Mouse (Mus musculus) skeletal muscle tissue, adult 2 months (tissue): Measurements from ENCODE around the gene Vcan.
"Not testable (repeated sequence)": the region's sequence is repeated elsewhere in the genome, so short reads cannot be mapped to it uniquely, and the experiment has no call there.

Experiments
- DNase-seq: peaks from one replicate; pipeline ENCODE4 v3.0.0-alpha.2; 2012; ENCODE audit warnings: low read depth, low spot score

Gene Vcan

DNA sequence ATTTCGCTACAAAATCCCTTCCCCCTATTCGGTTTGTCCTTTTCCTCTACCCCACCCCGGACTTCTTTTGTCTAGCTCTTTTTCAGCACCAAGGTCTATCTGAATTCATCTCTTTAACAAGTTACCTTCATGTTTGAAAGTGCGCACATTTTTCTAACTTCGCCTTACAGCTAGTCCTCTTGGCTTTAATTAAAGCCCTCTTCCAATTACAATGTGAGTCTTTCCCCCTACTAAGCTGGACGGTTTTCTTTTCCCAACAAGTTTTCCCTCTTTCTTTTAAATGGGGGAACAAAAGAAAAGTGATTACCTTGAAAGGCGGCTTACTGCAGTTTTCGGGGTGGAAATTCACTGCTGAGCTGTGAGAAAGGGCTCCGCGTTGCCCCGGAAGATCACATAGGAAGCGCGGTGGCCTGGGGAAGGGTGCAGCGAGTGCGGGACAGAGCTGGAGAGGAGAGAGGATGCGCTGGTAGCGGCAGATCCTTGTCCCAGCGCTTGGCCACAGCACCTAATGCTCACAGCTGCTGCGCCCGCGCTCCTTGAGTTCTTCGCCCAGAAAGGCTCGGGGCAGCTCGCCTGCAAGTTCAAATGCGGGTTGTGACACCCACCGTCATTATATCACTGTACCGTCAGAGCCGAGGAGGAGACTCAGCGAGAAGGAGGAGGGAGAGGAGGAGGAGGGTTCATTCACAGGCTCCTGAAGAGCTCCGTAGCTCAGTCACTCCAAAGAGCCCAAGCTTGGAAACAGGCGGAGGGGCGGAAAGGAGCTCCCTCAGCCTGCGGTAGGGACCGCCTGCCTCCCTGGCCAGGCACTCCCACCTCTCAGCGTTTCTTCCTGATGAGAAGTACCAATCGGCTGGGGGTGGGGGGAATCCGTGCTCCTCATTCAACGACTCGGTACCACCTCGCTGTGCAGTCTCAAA lies at the start of gene Vcan:
Vcan (minus strand) TSS at position 744 of the 920 bp plus-strand sequence.
- DNase-seq = peak; percentile 40

DNA sequence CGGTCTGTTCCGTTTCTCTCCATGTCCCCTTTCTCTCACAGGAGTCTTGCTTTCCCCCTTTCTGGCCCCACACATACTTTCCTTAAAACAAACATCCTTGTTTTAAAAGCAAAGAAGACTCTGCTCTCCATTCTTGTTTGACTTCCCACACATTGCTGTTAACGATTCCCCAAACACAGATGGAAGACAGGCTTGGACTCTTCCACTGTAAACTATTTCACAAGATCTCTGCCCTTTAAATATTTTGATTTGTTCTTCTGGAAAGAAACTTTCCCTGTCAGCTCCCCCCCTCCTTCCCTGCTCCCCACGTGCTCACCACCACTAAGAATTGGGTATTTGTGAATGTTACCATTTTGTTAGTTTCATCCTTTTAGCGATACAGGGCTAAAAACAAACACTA lies 49.2 kb upstream of the Vcan start:
- no peak for DNase-seq

DNA sequence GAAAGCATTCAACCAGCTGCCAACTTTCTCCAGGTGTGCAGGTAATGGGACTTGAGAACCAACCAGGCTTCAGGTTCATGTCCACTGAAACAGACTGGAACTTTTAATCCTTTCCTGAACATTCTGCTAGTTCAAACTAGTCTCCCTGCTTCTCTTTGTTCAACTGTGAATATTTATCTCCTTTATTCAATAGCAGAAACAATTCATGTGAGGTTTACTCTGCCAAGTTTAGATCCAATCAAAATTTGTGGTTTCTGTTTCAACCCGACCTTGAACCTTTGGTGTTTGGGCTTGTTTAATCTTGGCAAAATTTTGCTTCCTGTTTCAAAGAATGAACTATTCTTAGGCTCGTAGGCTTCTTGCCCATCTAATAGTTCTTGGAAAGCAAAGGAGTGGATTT lies 40.6 kb upstream of the Vcan start:
- no peak for DNase-seq

DNA sequence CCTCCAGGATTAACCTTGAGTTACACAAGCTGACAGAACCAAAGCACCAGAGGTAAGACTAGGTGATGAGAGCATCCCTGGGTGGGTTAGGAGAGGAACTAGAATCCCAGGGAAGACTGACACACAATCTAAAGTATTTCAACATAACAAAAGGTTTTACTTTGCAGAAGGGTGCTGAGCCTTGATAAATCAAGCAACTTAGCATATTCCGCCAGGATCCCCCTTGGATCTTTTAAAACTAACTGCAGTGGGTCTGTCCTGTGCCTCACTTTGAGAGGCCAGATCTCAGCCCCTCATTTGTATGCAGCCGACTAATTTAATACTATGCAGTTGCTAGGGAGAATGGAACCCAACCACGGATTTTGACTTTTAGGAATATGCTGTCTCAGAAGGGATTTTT lies 38.0 kb upstream of the Vcan start:
- no peak for DNase-seq

DNA sequence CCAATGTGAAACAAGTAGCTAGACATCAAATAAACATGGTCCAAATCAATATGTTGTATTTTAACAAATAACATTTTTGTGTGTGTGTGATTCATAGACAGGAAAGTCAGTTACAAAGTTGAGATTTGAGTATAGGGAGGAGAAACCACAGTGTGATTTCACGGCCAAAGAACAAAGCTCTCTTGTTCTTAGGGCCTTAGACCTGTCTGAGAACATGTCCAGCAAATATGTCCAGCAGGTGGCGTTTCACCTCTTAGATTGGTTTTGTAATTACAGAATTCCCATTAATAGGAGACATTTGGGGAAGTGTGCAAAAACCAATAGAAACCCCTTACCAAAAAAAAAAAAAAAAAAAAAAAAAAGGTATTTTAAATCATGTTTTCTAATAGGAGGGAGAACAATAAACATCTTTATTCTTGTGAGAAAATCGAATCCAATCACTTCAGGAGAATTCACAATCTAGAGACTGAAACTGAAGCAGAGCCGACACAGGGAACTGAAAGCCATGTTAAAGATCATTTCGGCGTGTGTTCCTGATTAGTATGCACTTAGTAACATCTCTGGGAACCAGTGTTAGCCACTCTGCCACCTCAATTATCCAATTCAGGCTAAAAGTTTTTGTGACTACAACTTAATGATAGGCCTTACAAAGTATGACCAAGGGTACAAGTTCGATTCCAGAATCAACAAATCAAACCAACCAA lies 37.1 kb upstream of the Vcan start:
- peak; percentile 30 for DNase-seq

DNA sequence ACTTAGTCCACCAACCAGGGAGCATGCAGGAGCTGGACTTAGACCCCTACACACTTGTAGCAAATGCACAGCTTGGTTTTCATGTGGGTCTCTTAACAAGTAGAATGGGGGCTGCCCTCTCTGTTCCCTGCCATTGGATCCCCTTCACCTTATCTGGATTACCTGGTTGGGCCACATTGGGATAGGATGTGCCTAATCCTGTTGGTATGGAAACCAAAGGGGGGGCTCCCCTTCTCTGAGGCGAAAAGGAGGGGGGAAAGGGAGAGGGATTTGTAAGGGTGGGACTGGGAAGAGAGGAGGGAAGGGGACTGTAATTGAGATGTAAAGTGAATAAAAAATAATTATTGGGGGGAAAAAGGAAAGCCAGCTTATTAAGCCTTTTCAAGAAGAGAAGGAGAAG lies 35.5 kb upstream of the Vcan start:
- DNase-seq = no peak

DNA sequence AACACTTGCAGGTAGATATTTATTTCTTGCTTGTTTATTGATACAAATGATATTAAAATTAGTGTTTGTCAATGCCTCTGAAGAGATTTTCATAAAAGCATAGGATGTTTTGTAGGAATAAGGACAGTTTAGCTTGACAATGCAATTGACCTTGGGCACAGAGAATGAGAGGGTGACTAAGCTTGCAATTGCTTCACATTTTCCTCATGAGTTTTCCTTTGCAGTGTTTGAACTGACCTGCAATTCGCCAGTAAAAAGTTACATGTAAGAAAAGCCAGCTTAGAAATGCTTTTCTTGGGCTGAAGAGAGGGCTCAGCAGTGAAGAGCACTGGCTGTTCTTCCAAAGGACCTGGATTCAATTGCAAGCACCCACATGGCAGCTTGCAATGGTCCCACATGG lies 34.8 kb upstream of the Vcan start:
- no peak for DNase-seq

DNA sequence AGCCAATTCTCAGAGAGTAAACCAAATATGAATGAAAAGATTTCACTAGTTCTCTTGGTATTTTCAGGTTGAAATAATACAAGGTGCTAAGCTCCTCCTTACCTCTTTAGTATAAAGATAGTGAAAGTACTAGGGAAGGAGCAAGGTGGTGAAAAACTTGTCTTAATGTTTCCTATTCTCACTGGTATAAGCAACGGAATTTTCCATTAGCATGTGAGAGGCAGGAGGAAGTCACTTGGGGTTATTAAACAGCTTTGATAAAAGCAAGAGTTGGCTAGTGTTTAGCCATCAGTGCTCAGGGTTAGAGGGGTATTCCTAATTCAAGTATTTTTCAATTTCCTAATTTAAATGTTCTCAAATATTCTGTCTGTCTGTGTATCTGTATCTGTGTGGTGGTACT lies 24.2 kb upstream of the Vcan start:
- no peak for DNase-seq

DNA sequence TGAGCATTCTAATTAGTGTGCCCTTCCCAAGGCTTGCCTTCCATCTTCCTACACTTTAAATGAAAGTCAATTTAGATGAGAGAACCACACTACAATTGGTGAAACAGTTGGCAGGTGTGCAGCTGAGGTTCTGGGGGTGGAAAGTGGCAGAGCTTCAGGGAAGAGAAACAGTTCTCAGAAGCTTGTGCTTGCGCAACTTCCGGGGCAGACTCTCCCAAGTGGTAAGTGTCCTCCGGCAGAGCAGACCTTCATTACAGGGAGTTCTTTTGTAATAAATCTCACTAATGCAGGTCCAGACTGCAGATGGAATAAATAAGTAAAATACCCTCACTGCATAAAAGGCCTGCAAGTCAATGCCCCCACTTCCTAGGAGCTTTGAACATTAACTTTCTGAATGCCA lies 23.7 kb upstream of the Vcan start:
- no peak for DNase-seq

DNA sequence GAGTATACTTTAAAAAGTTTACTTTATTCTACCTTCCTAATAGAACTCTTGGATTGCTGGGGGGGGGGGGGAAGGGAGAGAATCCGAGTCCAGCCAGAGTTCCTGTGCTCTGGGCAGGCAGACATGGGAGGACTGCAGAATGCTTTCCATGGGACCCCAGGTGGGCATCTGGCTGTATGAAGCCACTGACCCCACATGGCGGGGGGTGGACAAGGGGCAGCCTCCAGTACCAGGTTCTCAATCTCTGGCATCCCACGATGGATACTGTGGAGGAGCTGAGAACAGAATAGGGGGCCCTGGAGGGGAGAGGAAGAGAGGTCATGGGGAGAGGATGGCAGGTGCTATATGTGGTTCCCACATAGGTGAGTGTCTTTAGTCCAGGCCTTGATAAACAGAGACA lies 20.0 kb upstream of the Vcan start:
- no peak for DNase-seq

DNA sequence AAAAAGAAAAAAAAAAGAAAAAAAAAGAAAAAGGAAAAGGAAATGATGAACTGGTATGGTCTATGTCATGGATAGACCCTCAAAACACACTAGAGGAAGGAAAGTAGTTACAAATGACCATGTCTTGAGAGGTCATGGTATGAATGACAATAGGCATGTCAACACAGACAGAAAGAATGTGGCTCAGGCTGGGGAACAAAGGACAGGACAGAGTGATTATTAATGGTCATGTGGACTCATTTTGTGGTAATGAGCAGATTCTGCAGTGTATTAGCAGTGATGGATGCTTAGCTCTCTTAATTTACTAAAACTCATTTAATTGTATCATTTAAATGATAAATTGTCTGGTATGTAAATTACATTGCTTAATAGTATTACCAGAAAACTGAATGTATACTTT lies 14.0 kb upstream of the Vcan start:
- DNase-seq = no peak

DNA sequence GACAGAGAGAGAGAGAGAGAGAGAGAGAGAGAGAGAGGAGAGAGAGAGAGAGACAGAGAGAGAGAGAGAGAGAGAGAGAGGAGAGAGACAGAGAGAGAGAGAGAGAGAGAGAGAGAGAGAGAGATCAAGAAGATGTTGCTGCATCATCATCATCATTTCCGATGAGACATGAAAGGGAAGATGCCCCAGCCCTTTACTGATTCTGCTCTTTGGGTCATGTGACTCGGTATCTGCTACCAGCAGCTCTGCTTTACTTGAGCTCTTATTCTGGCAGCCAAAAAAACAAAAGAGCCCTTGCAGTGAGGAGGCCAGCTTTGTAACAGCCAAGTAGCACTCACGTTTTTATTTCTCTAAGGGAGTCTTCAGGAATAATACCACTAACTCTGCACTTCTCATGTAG lies 8.3 kb upstream of the Vcan start:
- not testable (repeated sequence) for DNase-seq

DNA sequence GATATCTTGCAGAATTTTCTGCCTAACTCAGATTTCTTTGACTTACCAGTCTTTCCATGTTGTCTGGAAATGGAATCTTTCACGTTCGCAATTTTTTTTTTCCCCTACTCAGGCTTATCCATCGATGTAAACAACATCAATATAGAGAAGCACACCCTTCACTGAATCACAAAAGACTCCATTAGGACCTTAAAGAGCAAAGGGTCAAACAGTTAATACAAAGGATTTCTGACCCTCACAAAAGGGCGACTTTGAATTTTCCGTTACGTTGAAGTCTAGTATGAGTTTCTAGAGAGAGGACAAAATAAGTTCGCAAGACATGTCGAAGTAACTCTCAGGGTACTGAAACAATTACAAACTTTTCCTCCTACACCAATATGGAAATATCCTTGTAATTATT lies 892 bp upstream of the Vcan start:
- DNase-seq = no peak

DNA sequence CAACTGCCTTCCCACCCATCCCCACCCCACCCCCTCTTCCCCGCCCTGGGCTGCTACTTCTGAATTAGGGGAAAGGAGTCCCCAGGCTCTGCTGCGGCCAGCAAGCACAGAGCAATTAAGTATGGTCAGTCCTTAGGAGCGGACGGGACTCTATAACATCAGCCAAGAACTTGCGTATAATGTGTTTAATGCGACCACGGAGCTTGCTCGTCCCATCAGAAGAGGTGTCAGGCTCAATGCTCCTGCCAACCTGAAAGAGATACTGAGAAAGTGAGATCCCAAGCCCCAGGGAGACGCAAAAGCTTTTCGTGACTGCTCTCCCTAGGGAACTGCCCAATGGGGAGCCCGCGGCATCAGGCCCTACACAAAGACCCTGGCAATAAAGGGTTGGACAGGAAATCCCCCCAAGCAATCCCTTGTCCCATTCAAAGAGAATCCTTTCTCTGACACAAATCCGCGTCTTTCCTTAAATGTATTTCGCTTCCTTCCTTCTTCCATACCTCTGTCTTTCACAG lies 434 bp upstream of the Vcan start:
- no peak for DNase-seq

DNA sequence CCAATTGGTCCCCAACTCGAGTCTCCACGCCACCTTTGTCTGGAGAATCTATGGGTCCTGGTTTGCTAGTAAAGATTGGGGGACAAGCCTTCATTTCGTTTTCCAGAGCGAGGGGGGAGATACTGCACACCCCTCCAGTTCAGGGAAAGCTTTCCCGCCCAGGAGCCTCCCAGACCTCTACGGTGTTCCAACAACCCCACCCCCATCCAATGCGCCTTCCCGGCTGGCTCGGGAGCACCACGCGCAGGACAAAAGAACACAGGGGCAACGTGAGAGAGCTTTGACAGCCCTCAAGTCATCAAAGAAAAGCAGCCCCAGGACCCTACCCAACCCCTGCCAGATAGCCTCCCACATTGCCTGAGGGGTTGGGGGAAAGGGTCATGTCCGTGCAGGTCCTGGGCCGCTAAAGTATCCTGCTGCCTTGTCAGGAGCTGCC lies 1.2 kb downstream of the Vcan start:
- no peak for DNase-seq

DNA sequence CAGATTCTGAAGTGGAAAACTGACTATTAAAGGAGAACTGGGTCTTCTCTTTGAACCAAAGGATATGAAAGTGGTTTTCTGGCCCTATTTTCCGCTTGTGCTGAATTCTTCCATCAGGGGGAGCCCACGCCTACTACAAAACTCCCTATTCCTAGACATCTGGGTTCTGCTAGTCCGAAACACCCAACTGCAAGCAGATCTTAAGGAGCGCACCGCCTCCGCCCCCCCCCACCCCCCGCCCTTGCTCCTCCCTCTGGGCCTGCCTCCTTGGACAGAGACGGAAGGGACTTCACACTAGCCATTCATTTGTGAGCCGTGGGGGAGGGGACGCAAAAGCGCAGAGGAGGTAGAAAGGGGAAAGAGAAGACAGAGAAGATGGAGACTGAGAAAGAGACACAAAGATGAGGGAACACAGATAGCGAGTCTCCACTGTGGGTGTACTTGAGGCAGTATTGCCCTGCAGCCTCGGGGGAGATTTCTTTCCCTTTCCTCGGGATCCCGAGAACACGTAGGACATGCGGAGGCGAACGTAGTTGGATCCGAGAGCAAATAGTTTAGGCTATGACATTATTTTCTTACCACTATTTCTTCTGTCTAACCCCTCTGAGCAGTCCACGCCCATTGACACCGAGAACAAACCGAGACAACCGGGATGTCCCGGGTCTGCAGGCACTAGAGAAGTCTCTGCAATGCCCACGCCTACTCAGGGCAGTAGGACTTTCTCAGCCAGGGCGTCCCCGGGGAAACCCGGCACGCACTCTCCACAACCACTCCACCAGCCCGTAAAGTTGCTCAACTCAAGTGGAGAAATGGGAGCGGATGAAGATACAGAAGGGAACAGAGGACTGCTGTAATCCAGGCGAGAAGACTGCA lies 1.8 kb downstream of the Vcan start:
- peak; percentile 66 for DNase-seq

DNA sequence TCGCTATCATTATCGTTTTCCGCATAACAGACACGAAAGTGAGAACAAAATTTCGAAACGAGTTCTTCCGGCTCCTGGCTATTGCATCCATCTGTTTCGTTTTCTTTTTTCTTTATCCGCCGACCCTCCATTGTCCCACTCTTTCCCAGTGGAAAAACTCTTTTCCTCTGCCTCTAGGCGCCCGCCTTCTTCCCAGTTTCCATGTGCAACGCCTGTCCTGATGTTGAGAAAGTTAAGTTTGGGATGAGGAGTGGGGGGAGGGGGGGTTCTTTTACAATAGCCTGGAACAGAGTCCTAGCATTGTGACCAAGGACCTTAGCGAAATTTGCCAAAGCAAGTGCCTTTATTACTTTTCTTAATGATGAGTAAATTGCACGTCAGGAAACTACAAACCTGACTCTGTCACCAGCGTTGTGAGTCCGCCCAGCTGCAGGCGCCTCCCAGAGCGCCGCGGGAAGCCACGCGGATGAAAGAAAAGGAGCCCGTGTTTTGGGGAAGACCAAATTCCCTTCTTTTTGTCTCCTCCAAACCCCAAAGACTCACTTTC lies 2.5 kb downstream of the Vcan start:
- DNase-seq = no peak

DNA sequence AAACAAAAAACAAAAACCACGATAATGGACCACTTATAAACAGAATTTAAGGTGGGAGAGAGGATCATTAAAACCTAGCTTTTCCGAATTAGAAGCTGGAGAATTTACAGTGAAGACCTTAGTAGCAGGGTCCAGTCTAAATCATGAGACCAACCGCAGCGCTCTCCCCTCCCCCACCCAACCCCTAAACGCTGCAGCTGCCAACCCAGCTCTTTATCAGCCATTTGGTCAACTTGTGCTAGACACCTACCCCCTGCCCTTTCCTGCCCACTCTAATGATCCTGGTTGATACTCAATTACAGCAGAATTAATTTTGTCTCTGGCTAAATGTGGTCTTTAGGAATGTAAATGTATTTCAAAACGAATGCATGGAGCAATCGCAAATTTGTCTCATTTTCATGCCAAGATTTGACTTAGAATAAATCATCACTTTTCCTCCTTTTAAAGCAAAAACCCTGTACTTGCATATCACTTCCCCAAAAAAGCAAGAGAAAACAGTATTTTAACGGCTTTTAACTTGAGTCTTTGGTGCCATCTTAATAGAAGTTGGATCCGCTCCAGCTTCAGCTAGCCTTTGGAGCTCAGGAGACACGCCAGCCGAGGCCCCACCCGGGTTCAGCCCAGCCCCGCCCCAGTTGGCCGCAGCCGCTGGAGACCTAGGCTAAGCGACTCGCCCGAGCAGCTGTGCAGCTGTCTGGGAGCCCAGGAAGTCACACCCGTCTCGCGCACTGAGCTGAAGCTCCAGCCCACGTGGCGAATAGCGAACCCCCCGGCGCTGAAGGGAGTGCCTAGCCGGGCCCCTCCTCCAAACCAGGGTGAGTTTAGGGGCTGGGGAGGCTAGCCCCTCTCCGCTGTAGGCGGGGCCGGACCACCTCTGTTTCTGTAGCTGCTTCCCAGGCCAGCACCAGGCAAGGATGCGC lies 3.3 kb downstream of the Vcan start:
- DNase-seq = peak; percentile 84

DNA sequence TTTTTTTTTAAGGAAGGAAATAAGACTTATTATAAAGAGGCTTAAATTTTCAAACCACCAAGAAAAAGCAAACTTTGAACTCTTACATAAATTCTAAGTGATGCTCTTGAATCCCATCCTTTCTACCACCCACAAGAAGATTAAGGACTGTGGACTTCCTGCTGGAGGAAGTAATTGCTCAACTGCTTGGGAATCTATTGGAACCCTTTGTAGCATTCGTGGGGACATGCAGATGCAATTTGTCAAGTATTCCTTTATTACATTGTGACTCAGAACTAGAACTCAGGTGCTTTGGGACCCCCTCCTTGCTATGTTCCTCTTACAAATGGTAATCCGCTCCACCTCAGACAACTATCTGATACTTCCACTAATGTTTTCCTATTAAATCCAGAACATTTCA lies 4.0 kb downstream of the Vcan start:
- DNase-seq = no peak

DNA sequence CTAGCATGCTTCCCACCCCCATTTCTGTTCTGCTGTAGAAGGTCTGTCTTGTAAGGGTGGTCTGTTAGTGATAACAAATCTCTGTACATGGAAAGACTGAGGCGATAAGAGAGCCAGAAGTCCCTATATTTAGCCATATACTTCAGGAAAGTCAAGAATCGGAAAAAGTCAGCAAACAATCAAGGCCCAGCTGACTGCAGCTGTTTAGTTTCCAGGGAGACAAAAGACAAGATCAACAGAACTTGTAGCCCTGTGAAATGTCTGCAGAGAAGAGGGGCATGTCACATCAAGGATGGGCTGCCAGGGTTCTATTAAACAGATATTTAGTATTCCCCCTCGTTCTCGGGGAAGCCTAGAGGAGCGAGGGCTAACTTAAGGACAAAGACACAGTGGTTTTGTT lies 7.2 kb downstream of the Vcan start:
- no peak for DNase-seq
